26 mouse cellular contexts compared by ENCODE assay signal in genomic region chr1:58495603-58496002, GRCm38 (mm10).
"Had no signal": no experiment of that assay in that cellular context is flagged by ENCODE, and none has a peak within 500 bp of the region (broad histone marks: within the 10 kb centered on the region; RNA-seq: fewer than 3 reads in every experiment).

No protein-coding gene starts in this region.

- H3K27ac ChIP-seq: heart, embryonic 10.5 days; heart, embryonic 13.5 days; heart, embryonic 15.5 days; hindbrain, embryonic 13.5 days; hindbrain, embryonic 15.5 days; hindbrain, postnatal 0 days; kidney, embryonic 15.5 days; kidney, postnatal 0 days; limb, embryonic 13.5 days; limb, embryonic 15.5 days; liver, embryonic 12.5 days; liver, embryonic 14.5 days had no signal

- H3K4me2 ChIP-seq: heart, embryonic 13.5 days; heart, embryonic 15.5 days; hindbrain, embryonic 13.5 days; hindbrain, embryonic 15.5 days; kidney, embryonic 15.5 days; limb, embryonic 13.5 days; limb, embryonic 15.5 days; liver, embryonic 12.5 days had no signal

- H3K9me3 ChIP-seq: heart, embryonic 10.5 days; heart, embryonic 13.5 days; heart, embryonic 15.5 days; hindbrain, embryonic 13.5 days; hindbrain, embryonic 15.5 days; kidney, embryonic 15.5 days; limb, embryonic 13.5 days; limb, embryonic 15.5 days; liver, embryonic 12.5 days had no signal

- H3K4me3 ChIP-seq: heart, embryonic 10.5 days; heart, embryonic 13.5 days; heart, embryonic 15.5 days; hindbrain, embryonic 13.5 days; hindbrain, embryonic 15.5 days; kidney, embryonic 15.5 days; limb, embryonic 13.5 days; limb, embryonic 15.5 days; liver, embryonic 12.5 days had no signal

- H3K9ac ChIP-seq: heart, embryonic 13.5 days; heart, embryonic 15.5 days; hindbrain, embryonic 13.5 days; hindbrain, embryonic 15.5 days; kidney, embryonic 15.5 days; limb, embryonic 13.5 days; limb, embryonic 15.5 days; liver, embryonic 12.5 days; liver, embryonic 14.5 days had no signal

- H3K4me1 ChIP-seq: heart, embryonic 10.5 days; heart, embryonic 13.5 days; heart, embryonic 15.5 days; hindbrain, embryonic 13.5 days; hindbrain, embryonic 15.5 days; kidney, embryonic 15.5 days; limb, embryonic 13.5 days; limb, embryonic 15.5 days; liver, embryonic 12.5 days had no signal

- H3K27me3 ChIP-seq: heart, embryonic 13.5 days; heart, embryonic 15.5 days; hindbrain, embryonic 13.5 days; hindbrain, embryonic 15.5 days; kidney, embryonic 15.5 days; limb, embryonic 13.5 days; limb, embryonic 15.5 days; liver, embryonic 12.5 days had no signal

- DNase-seq: gastrocnemius, postnatal 14 days; gastrocnemius, postnatal 36 days; heart, adult 18-20 months; heart, postnatal 14 days; heart, postnatal 36 days; kidney, adult 11 months; kidney, adult 2 months; kidney, adult 9 months; kidney, postnatal 14 days; kidney, postnatal 36 days; layer of hippocampus, adult 9-11 months; layer of hippocampus, postnatal 36 days; left cerebral cortex, postnatal 4 days had no signal

- ATAC-seq: hindbrain, postnatal 0 days; intestine, embryonic 16.5 days; liver, embryonic 12.5 days had no signal
